Mouse (Mus musculus): ENCODE measurements around the gene Dennd1a. TPM values are rescaled to one million over a fixed set of nuclear protein-coding genes. Genes with fewer than 3 reads are reported as not detected.

Gene Dennd1a
- total RNA-seq, 2 experiments from 2014 or later: 31.9 to 32.1 TPM

DNA sequence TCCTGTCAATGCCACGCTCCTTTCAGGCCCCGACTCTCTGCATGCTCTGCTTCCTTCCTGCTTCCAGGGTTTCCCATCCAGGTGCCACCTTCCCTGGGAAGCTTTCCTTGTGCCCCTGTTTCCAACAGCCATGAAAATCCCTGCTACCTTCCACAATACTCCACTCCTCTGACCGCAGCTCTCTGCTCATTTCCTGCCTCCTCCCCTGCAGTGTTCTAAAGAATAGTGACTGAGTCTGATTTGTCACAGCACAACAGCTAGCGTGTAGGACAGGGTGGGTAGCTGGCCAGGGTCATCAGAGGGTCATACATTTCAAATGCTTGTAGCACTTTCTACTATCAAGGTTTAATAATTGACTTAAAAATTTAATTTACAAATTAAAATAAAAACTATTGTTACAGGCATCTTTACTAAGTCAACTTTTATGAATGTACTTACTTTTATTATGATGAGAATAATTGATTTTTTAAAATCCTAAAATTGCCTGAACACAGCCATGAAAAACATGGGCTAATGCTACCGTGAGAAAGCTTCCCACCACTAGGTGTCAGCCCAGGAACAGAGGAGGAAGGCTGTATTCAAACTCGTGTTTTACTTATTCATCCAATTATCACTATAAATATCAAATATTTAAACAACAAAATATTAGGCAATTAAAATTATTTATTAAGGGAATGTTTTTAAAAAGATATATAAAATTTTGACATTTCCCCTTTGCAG is 361.6 kb downstream of the Dennd1a start:
- ATAC-seq (ENCODE audit: poor library complexity, severe bottlenecking): no peak; the same call in 1 of the 2 replicates

DNA sequence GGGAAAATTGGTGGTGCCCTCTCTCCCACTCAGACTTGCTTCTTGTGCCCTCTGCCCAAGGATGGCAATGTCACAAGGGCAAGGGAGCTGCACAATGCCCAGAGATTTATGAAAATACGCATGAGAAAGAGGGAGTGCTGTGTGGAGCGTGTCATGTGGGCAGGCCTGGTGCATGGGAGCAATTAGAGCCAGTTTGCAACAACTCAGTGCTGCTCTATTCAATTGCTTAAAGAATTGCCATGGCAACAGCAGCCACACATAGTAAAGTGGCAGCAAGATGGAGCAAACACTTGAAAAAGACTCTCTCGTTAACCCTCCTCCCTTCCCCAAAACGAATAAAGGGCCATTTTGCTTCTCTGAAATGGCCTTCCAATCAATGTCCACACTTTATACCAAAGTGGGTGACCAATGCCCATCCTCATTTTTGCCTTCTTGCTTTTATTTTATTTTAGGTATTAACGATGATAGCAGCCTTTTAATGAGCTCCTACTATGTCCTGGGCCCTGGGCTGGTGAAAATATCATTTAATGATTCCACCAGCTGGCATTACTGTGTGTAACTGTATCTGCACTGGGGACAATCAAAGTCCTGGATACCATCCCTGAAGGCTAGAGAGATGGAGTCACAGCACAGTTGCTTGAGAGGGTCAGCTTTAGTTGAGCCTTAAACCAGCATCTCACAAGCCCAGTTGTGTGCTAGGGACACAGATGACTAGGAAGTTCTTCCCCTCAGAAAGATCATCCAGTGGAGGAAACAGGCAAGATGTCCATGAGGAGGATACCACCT is 378.3 kb downstream of the Dennd1a start:
- no peak for ATAC-seq (ENCODE audit: poor library complexity, severe bottlenecking)

GRCm38 (mm10) chr2:37908296-37908695 is 378.9 kb downstream of the Dennd1a start:
- ATAC-seq (ENCODE audit: poor library complexity, severe bottlenecking): no peak

DNA sequence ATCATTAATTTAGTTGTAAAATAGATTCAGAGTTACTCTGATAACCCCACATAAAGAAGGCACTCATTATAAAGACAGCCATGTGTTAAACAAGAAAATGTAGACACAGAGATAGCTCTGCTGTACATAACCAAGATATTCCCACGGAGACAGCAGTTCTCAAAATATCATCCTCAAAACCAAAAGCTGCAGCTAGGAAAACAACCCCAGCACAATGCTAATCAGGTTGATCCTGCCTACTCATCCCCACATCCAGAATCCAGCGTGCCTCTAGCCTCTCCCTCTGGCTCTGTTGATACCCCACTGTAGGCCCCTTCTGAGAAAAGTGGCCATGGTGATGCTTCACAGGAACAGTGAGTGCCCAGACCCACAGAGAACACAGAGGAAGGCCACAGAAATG is 380.9 kb downstream of the Dennd1a start:
- ATAC-seq (ENCODE audit: poor library complexity, severe bottlenecking): no peak

- no peak for ATAC-seq (ENCODE audit: poor library complexity, severe bottlenecking)
Observed at GRCm38 (mm10) chr2:37903286-37903685, 383.9 kb downstream of the Dennd1a start.

DNA sequence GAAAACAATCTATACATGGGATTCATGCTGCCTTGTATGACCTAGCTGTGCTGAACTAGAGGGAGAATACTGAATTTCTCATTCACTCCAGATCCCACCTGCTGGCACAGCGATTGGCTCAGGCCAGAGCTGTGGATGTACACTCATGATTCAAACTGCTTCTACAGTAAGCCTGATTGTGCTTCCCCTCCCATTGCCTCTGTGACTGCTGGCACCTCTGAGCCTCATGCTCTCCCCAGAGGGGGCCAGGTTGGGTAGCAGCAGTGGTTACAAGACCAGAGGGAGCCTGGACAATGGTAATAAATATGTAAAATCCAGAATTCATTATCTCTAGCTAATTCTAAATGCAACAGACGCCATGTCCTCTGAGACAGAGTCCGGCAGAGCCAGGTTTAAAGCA is 404.0 kb downstream of the Dennd1a start:
- ATAC-seq (ENCODE audit: poor library complexity, severe bottlenecking): no peak

DNA sequence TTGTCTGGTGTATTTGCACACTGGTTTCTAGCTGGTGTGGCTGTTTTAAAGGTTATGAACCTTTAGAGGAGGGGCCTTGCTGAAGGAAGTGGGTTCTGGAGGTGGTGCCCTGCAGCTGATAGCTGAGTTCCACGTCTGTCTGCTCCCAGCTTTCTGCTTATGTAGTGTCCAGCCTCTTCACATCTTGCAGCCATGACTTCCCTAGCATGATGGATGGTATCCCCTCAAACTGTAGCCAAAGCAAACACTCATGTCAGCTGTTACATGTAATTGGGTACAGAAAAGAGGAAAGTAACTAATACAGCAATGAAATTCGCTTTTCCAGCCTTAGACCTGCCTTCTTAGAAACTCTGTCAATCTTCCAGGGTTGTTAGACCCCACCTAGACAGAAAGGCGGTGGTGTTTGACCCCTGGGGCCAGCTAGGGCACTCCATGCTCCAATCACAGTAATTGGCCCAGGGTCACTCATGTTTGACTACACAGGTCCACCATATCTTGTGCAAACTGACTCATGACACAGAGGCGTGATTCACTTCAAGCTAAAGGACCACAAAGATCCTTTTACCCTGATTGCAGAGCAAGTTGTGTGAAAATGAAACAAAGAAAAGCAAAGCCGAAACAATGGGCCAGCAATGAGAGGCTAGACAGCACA is 405.8 kb downstream of the Dennd1a start:
- no peak for ATAC-seq (ENCODE audit: poor library complexity, severe bottlenecking)

DNA sequence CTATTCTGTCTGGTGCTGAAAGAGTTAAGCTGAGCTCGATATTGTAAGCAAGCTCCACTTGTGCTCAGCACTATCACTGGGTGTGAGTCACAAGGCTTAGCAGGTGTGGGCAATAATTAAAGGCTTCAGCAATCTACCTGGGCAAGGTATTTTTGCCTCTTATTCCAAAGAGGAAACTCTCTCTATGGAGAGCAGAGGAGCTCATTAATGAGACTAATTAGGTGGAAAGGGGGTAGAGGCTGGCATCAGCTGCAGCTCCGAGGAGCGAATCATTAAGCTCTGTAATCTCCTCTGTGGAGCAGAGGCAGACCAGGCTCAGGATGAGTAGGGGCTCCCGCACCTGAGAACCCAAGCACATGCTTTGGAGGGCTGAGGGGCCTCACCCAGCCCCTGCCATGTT is 407.5 kb downstream of the Dennd1a start:
- ATAC-seq (ENCODE audit: poor library complexity, severe bottlenecking): no peak

GRCm38 (mm10) chr2:37872791-37873190 is 414.4 kb downstream of the Dennd1a start:
- no peak for ATAC-seq (ENCODE audit: poor library complexity, severe bottlenecking)

DNA sequence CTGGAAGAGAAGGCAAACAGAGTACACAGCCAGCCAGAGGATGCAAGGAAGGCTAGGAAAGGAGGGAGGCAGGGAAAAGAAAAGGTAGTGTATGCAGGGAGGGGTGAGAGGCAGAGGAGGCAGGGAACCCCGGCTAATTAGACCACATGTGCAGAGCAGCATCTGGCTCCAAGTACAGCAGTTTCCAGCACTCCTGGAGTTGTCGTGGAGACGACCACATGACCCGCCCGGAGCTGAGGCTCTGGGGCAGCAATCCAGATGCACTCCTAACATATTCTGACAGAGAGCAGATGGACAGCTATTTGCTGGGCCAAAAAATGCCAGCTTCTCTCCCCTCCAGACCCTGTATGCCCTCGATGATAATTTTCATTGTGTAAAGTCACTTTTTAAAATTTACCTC is 417.6 kb downstream of the Dennd1a start:
- no peak for ATAC-seq (ENCODE audit: poor library complexity, severe bottlenecking)

- ATAC-seq (ENCODE audit: poor library complexity, severe bottlenecking): no peak
Observed at GRCm38 (mm10) chr2:37867387-37867786, 419.8 kb downstream of the Dennd1a start.

DNA sequence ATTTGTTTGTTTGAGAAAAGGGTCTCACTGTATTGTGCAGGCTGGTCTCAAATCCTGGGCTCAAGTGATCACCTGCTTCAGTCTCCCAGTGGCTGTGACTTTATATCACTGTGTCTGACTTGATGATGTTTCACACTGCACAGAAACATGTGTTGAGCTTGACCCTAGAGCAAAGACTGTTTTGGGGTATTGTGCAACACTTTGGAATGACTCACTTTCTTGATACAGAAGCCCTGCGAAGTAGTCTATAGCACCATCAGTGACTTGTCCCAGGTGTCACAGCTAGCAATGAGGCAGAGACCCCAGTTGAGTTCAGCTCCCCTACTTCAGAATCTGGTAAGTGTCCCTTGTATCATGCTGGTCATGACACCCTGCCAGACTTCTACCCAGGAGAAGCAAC is 429.7 kb downstream of the Dennd1a start:
- ATAC-seq (ENCODE audit: poor library complexity, severe bottlenecking): no peak

GRCm38 (mm10) chr2:37856955-37857354 is 430.2 kb downstream of the Dennd1a start:
- ATAC-seq (ENCODE audit: poor library complexity, severe bottlenecking): no peak

- no peak for ATAC-seq (ENCODE audit: poor library complexity, severe bottlenecking)
Observed at GRCm38 (mm10) chr2:37855226-37855625, 432.0 kb downstream of the Dennd1a start.

GRCm38 (mm10) chr2:37853878-37854435 is 433.2 kb downstream of the Dennd1a start:
- ATAC-seq (ENCODE audit: poor library complexity, severe bottlenecking): no peak

DNA sequence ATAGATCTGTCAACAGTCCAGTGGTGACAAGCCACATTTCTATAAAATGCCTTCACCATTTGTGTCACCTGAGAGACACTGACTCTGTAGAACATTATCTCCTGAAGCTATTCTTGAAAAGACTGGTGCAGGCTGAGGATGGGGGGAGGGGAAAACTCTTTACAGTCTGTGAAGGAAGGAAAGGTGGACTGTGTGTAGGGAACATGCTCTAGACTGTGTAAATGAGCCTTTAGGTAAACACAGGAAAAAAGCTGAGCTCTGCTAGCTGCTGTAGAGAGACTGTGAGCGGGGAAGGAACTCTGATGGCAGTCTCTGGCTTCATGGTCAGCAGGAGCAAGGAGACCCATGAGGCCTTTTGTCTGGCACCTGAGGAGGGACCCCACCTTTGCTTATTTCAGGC is 436.6 kb downstream of the Dennd1a start:
- ATAC-seq (ENCODE audit: poor library complexity, severe bottlenecking): no peak

DNA sequence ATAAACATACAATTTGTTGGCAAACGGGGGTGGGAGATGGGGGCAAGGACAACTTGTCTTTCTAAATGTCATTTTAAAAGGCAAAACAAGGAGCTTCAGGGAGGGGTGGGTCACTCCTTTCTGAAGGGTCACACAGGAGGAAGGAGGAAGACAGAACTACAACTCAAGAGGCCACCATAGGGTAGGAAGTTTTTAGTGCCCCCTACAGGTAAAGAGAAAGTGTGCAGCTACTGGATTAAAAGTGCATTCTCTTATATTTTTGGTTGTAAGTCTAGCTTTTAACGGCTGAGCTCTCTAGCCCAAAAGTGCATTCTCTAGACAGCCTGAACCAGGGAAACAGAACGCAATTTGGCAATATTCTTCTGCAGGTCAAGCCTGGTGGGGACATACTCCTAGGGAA is 437.8 kb downstream of the Dennd1a start:
- ATAC-seq (ENCODE audit: poor library complexity, severe bottlenecking): no peak

DNA sequence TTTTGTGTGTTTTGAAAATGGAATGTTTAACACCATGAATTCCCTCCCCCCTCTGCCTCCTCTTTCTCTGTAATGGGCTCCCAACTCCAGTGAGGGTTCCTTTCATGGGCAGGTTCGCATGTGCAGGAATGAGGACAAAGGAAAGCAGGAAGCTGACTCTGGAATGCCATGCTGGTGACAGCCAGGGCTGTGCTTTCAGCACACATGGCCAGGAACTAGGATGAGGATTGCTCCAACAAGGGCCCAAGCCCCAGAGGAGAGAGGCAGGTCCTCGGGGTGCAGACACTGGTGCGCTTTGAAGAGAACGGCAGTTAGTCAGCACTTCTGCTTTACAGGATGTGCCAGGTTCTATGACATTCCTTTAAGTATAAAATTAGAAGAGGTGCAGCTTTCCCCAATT is 444.5 kb downstream of the Dennd1a start:
- no peak for ATAC-seq (ENCODE audit: poor library complexity, severe bottlenecking)

GRCm38 (mm10) chr2:37842151-37842569 is 445.0 kb downstream of the Dennd1a start:
- no peak for ATAC-seq (ENCODE audit: poor library complexity, severe bottlenecking)

- ATAC-seq (ENCODE audit: poor library complexity, severe bottlenecking): no peak
Observed at GRCm38 (mm10) chr2:37839922-37840321, 447.3 kb downstream of the Dennd1a start.

GRCm38 (mm10) chr2:37838202-37838984 is 448.8 kb downstream of the Dennd1a start:
- ATAC-seq (ENCODE audit: poor library complexity, severe bottlenecking): no peak

Data from megakaryocyte, adult 5-6 weeks (primary cell).